Mouse (Mus musculus) layer of hippocampus, postnatal 10 days (tissue): ENCODE data around the gene Thada. TPM values are rescaled to one million over a fixed set of nuclear protein-coding genes. Genes with fewer than 3 reads are reported as not detected.
"Not testable (repeated sequence)": the region's sequence is repeated elsewhere in the genome, so short reads cannot be mapped to it uniquely, and the experiment has no call there.

Experiments used
- DNase-seq, 2 experiments: peaks; one replicate each; pipeline ENCODE4 v3.0.0; 2021; ENCODE audit warnings: low spot score in 2 of 2
- total RNA-seq, 2 experiments: library from RNA; stranded (reverse); gene quantifications; 2 replicates each; pipeline ENCODE4 v1.2.3; 2021

Gene Thada
- total RNA-seq, 2 experiments from 2014 or later = 11.7 to 14.5 TPM

DNA sequence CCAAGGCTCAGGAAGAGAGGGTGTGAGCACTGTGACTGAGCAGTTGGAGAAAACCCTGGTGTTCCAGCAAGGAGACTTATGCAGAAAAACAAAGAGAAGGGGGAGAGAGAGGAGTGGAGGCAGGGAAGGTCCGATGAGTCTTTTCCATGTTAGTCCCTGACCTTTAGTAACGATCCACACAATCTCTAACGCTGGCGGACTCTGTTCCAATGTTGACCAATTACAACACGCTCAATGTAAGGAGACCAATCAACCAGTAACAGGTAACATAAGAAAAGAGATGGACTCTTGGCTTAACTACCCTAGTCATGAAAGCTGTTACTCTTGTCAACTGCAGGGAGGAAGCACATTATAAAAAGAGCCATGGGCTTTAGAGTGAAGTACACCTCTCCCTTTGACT is 160.9 kb downstream of the Thada start:
- DNase-seq = no peak

GRCm38 (mm10) chr17:84304141-84304540 is 161.9 kb downstream of the Thada start:
- no peak for DNase-seq

DNA sequence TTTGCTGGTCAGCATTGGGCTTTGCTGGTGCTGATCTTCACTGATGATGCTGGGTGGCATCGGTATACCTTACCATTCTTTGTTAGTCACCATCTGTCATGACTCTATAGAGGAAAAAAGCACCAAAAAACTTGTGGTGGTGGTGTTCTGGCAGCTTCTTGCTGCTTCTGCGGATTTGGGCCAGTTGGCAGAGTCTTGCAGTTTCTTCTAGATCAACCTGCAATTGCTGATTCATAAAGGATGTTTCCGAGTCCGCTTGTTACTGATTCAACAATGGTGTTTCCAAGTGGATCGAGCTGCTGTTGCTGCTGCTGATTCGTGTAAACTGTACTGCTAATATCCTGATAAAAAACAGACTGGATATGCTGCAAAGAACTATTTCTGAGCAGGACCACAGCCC is 168.0 kb downstream of the Thada start:
- no peak for DNase-seq

GRCm38 (mm10) chr17:84293221-84293620 is 172.8 kb downstream of the Thada start:
- DNase-seq = no peak

DNA sequence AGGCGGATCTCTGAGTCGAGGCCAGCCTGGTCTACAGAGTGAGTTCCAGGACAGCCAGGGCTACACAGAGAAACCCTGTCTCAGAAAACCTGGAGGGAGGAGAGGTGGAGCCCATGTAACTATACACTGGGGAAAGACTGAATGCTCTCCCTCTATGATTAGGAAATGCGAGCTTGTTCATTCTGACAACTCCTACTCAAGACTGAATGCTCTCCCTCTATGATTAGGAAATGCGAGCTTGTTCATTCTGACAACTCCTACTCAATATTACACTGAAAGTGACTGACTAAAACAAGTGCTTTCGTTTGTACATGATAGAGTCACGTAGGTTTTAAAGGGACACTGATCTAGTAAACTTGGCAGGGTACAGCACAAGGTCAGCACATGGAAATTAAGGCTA is 174.8 kb downstream of the Thada start:
- DNase-seq = not testable (repeated sequence)

- no peak for DNase-seq
These were observed 178.2 kb downstream of the Thada start for GRCm38 (mm10) chr17:84287675-84288420.

DNA sequence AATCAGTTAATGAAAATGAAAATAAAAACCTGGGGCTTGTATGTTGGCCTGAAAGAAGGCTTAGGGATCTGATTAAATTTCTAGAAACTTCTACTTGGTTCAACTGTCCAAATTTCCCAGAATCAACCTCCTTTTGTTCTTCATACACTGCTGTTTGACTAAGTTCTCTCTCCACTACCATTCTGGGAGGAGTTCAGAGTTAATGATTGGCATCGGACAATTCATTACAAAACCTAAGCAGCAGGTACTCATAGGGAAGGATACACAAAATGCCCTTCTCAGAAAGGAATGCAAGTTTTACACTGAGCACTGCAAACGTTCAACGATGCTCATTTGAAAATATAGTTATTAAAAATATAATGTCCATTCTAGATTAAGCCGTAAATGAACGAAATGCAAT is 179.5 kb downstream of the Thada start:
- DNase-seq = no peak

- DNase-seq = no peak
These were observed 183.4 kb downstream of the Thada start for GRCm38 (mm10) chr17:84282388-84283280.

GRCm38 (mm10) chr17:84279001-84279400 is 187.0 kb downstream of the Thada start:
- no peak for DNase-seq

GRCm38 (mm10) chr17:84278193-84278953 is 187.6 kb downstream of the Thada start:
- no peak for DNase-seq

DNA sequence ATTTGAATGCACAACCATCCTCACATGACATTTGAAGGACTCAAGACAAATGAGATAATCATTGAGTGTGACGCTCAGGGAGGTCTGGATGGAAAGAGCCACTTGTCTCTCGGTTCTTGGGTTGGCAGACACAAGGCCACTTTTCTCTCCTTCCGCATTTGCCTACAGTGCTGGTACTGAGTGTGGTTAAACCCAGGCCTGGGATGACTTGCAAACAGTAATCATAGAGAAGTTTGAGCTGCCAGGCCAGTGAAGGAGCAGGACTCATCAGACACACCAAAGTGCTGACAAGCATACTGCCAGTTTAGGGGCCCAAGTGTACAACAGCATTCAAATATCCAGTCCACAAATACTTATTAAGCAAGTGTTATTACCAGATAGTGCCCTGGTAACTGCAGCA is 191.0 kb downstream of the Thada start:
- no peak for DNase-seq

GRCm38 (mm10) chr17:84274163-84274562 is 191.8 kb downstream of the Thada start:
- peak; percentile 30 to 47 for DNase-seq

GRCm38 (mm10) chr17:84272557-84273261 is 193.3 kb downstream of the Thada start:
- DNase-seq = no peak

GRCm38 (mm10) chr17:84271566-84272202 is 194.3 kb downstream of the Thada start:
- DNase-seq = no peak

DNA sequence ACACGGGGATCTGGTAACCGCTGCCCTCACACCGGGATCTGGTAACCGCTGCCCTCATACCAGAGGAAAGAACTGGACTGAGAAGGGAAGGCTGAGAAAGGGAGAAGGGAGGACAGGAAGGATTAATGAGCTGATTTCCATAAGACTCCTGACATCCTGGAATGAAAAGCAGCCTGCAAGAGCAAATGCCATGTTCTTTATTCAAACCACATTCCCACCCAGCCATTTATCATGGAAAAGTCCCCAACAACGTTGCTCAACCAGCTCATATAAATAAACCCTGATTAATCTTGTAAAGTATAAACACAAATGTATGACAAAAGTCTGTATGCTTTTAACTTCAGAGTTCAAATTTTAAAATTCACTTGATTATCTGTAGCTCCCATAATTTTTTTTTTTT is 196.3 kb downstream of the Thada start:
- no peak for DNase-seq

DNA sequence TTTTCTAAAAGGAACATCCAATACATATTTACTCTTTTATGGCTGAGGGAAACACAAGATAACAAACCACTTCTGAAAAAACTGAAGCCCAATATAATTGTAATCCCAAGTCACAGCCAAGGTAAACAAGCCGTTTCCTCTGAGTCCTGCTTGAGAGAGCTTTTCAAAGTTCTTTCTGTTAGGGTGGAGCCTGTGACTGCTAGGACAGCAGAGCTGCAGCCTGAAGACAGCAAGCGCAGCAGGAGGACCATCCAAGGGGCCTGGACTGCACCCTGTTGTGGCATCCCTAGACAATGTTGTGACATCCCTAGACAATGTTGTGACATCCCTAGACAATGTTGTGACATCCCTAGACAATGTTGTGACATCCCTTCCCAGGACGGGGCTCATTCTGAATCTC is 197.6 kb downstream of the Thada start:
- no peak for DNase-seq

GRCm38 (mm10) chr17:84267456-84268074 is 198.4 kb downstream of the Thada start:
- DNase-seq = no peak

DNA sequence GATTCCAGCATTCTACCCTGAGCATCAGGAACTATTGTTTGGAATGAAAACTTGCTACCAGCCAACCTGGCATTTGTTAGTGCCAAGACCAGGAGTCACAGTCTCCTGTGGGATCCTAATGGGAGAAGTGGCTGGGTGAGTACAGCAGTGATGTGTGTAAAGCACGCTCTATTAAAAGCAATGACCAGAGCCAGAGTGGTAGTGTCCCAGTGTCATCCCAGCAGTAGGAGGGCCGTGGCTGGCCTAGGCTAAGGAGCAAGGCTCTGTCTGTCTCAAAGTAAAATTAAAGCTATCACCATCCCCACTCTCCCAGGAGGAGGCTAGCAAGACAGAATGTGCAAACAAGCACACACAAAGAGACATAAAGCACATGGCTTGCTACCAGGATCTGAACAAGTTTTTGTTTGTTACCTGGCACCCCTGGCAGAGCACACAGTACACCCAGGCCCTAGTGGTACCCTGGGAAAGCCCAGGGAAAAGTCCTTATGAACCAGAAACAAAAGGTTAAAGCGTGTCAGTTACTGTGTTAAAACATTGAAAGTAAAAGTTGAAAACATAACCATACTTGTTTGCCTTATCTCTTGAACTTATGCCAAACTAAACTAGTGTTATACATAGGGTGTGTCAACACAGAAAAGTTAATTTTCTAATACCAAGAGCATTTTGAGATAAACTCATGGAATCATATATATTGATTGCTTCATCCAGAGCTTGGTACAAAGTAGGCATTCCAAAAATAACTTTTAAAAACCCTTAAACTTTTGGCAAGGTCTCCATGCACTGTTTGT is 199.7 kb downstream of the Thada start:
- no peak for DNase-seq

- no peak for DNase-seq
These were observed 200.4 kb downstream of the Thada start for GRCm38 (mm10) chr17:84265480-84266130.
